Mouse (Mus musculus): ENCODE data around the gene Cadm1. TPM values are rescaled to one million over a fixed set of nuclear protein-coding genes. Genes with fewer than 3 reads are reported as not detected.

The Cadm1 gene
- polyA plus RNA-seq, 1 experiment from 2014 or later: 190 TPM

DNA sequence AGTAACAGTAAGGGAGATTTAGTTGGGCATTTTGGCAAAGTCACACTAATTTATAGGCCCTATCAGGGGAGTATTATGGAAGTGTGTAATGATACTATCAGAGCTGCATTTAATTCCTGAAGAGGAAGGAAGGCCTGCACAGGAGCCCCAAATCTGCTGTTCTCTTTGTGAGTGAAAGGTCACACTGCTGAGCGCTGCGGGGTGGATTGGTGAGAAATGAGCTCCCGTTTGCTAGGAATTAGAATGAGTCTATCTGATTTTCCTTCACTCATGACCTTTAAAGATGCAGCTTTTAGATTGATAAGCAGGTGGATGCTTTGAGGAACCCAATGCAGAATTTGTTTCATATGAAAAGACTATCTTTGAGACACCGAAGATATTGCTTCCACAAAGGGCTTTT is 208.8 kb downstream of the Cadm1 start:
- Histone ChIP-seq H3K9ac (ENCODE audit: low read length) (no peak overlapping the region), H3K4me2 (ENCODE audit: low read depth) (no peak overlapping the region), H3K4me1 (ENCODE audit: control insufficient read depth, insufficient read depth, low read length) (peaks cover 10% of the 10 kb centered on the region; the same call in 1 of the 2 replicates), H3K27ac (ENCODE audit: low read depth, low read length) (no peak overlapping the region), H3K27me3 (ENCODE audit: control insufficient read depth, insufficient read depth, low read length) (no peaks in the 10 kb centered on the region), H3K9me3 (ENCODE audit: control insufficient read depth, low read length) (no peaks in the 10 kb centered on the region), H3K36me3 (ENCODE audit: control insufficient read depth, insufficient read depth, low read length) (no peaks in the 10 kb centered on the region), H3K4me3 (ENCODE audit: low read depth, low read length) (no peak overlapping the region)
- DNase-seq (ENCODE audit: low spot score): no peak
- WGBS: 59% methylated on average over 4 of the region's 4 CpGs
- no peak for ATAC-seq (ENCODE audit: insufficient read depth, low FRiP score, low TSS enrichment)

DNA sequence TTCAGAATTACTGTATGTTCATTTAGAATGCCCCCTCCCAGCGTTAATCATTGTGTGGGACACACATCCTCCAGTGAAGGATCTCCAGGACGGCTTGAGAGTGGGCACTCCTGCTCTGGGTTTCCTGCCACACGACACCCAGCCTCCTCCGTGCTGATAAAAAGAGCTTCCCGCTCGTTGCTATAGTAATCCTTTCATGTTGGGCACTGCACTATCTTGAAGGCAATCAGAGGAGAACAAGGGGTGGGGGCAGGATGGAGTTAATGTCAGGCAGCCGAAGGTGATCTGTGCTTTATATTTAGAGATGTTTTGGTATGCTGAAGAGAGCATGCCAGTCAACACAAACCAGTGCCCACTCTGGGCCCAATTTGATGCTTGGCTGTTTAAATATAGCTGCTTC is 209.3 kb downstream of the Cadm1 start:
- DNase-seq (ENCODE audit: low spot score) (no peak), ATAC-seq (ENCODE audit: insufficient read depth, low FRiP score, low TSS enrichment) (no peak)
- Histone ChIP-seq H3K4me2 (ENCODE audit: low read depth) (no peak overlapping the region), H3K27me3 (ENCODE audit: control insufficient read depth, insufficient read depth, low read length) (no peaks in the 10 kb centered on the region), H3K9me3 (ENCODE audit: control insufficient read depth, low read length) (no peaks in the 10 kb centered on the region), H3K4me3 (ENCODE audit: low read depth, low read length) (no peak overlapping the region), H3K27ac (ENCODE audit: low read depth, low read length) (no peak overlapping the region), H3K36me3 (ENCODE audit: control insufficient read depth, insufficient read depth, low read length) (no peaks in the 10 kb centered on the region), H3K9ac (ENCODE audit: low read length) (peak overlapping the region; percentile 4; the same call in 1 of the 2 replicates), H3K4me1 (ENCODE audit: control insufficient read depth, insufficient read depth, low read length) (peaks cover 10% of the 10 kb centered on the region; the same call in 1 of the 2 replicates)
- WGBS: 18% methylated on average over 7 of the region's 7 CpGs

GRCm38 (mm10) chr9:47741751-47742150 is 211.8 kb downstream of the Cadm1 start:
- Histone ChIP-seq H3K9ac (ENCODE audit: low read length) (no peak overlapping the region), H3K4me2 (ENCODE audit: low read depth) (no peak overlapping the region), H3K9me3 (ENCODE audit: control insufficient read depth, low read length) (no peaks in the 10 kb centered on the region), H3K27me3 (ENCODE audit: control insufficient read depth, insufficient read depth, low read length) (no peaks in the 10 kb centered on the region), H3K4me1 (ENCODE audit: control insufficient read depth, insufficient read depth, low read length) (peaks cover 10% of the 10 kb centered on the region; the same call in 1 of the 2 replicates), H3K36me3 (ENCODE audit: control insufficient read depth, insufficient read depth, low read length) (no peaks in the 10 kb centered on the region), H3K4me3 (ENCODE audit: low read depth, low read length) (no peak overlapping the region), H3K27ac (ENCODE audit: low read depth, low read length) (no peak overlapping the region)
- no peak for ATAC-seq (ENCODE audit: insufficient read depth, low FRiP score, low TSS enrichment)
- no peak for DNase-seq (ENCODE audit: low spot score)
- WGBS: 97% methylated on average over 3 of the region's 3 CpGs

DNA sequence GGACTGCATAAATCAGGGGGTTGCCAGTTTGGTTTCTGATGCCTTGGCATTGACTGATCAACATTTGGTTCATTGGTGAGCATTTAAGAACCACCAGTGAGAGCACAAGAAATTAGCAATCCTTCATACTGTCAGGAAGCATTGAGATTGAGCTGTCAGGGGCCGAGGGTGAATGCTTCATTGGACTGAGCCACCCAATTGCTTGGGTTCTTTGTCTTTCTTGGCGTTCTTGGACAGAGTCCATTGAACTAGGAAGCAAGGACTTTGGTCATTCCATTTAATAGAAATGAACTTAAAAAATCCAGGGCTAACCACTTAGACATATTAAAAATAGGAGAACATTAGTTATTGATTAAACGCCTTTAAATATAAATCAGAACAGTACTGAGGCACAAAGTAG is 214.9 kb downstream of the Cadm1 start:
- ATAC-seq (ENCODE audit: insufficient read depth, low FRiP score, low TSS enrichment): no peak
- H3K4me2 ChIP-seq (ENCODE audit: low read depth): no peak overlapping the region
- H3K9me3 ChIP-seq (ENCODE audit: control insufficient read depth, low read length): no peaks in the 10 kb centered on the region
- peaks cover 2% of the 10 kb centered on the region; the same call in 1 of the 2 replicates for H3K4me1 ChIP-seq (ENCODE audit: control insufficient read depth, insufficient read depth, low read length)
- no peak overlapping the region for H3K4me3 ChIP-seq (ENCODE audit: low read depth, low read length)
- H3K9ac ChIP-seq (ENCODE audit: low read length): no peak overlapping the region
- no peak for DNase-seq (ENCODE audit: low spot score)
- no peaks in the 10 kb centered on the region for H3K36me3 ChIP-seq (ENCODE audit: control insufficient read depth, insufficient read depth, low read length)
- H3K27ac ChIP-seq (ENCODE audit: low read depth, low read length): no peak overlapping the region
- no peaks in the 10 kb centered on the region for H3K27me3 ChIP-seq (ENCODE audit: control insufficient read depth, insufficient read depth, low read length)
- 67% methylated on average over 3 of the region's 3 CpGs for WGBS

- Histone ChIP-seq H3K9me3 (ENCODE audit: control insufficient read depth, low read length) (no peaks in the 10 kb centered on the region), H3K4me1 (ENCODE audit: control insufficient read depth, insufficient read depth, low read length) (peaks cover 2% of the 10 kb centered on the region; the same call in 1 of the 2 replicates), H3K4me3 (ENCODE audit: low read depth, low read length) (no peak overlapping the region), H3K9ac (ENCODE audit: low read length) (no peak overlapping the region), H3K4me2 (ENCODE audit: low read depth) (no peak overlapping the region), H3K27ac (ENCODE audit: low read depth, low read length) (no peak overlapping the region), H3K27me3 (ENCODE audit: control insufficient read depth, insufficient read depth, low read length) (no peaks in the 10 kb centered on the region), H3K36me3 (ENCODE audit: control insufficient read depth, insufficient read depth, low read length) (no peaks in the 10 kb centered on the region)
- 79% methylated on average over 7 of the region's 7 CpGs for WGBS
- DNase-seq (ENCODE audit: low spot score): no peak
- ATAC-seq (ENCODE audit: insufficient read depth, low FRiP score, low TSS enrichment): no peak
Measured at GRCm38 (mm10) chr9:47745716-47746115, 215.7 kb downstream of the Cadm1 start.

DNA sequence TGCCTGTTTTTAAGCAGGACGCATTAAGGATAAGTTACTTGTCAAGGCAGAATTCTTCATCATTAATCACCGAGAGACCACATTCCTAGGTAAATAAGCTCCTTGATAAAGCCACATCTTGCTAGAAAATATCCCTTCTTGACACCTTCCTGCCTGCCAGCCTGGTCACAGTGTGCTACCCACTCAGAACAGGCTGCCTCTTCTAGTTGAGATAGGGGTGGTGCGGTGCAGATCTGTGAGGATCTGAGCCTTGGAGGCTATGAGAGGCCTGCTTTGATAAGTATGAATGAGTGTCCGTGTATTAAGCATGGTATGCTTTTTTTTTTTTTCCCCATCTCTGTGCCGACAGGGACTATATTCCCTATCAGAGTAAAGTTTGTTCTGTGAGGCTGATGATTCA is 219.2 kb downstream of the Cadm1 start:
- Histone ChIP-seq H3K27me3 (ENCODE audit: control insufficient read depth, insufficient read depth, low read length) (no peaks in the 10 kb centered on the region), H3K4me3 (ENCODE audit: low read depth, low read length) (no peak overlapping the region), H3K4me2 (ENCODE audit: low read depth) (no peak overlapping the region), H3K4me1 (ENCODE audit: control insufficient read depth, insufficient read depth, low read length) (peaks cover 9% of the 10 kb centered on the region; the same call in 1 of the 2 replicates), H3K36me3 (ENCODE audit: control insufficient read depth, insufficient read depth, low read length) (no peaks in the 10 kb centered on the region), H3K9ac (ENCODE audit: low read length) (no peak overlapping the region), H3K9me3 (ENCODE audit: control insufficient read depth, low read length) (no peaks in the 10 kb centered on the region), H3K27ac (ENCODE audit: low read depth, low read length) (no peak overlapping the region)
- 80% methylated on average over 5 of the region's 5 CpGs for WGBS
- no peak for ATAC-seq (ENCODE audit: insufficient read depth, low FRiP score, low TSS enrichment)
- DNase-seq (ENCODE audit: low spot score): no peak

DNA sequence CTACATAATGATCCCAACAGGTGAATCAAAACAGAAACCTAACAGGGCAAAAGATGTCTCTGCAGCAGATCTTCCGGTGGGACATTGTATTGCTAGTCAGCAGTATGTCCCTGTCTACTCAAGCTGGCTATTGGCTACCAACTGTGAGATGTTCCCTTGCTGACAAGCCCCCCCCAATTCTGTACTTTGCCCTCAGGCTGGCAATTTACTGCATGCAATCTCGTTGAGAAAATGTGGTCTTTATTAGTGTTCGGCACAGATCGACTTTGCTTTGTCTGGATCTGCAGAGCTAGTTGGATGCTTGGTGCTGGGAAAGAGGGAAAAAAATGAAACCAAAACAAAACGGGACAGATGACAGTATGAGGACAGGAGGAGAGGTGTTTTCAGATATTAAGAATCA is 222.5 kb downstream of the Cadm1 start:
- no peak overlapping the region for H3K9ac ChIP-seq (ENCODE audit: low read length)
- ATAC-seq (ENCODE audit: insufficient read depth, low FRiP score, low TSS enrichment) (no peak), DNase-seq (ENCODE audit: low spot score) (no peak)
- H3K4me2 ChIP-seq (ENCODE audit: low read depth): no peak overlapping the region
- H3K9me3 ChIP-seq (ENCODE audit: control insufficient read depth, low read length): no peaks in the 10 kb centered on the region
- no peak overlapping the region for H3K27ac ChIP-seq (ENCODE audit: low read depth, low read length)
- no peaks in the 10 kb centered on the region for H3K27me3 ChIP-seq (ENCODE audit: control insufficient read depth, insufficient read depth, low read length)
- no peak overlapping the region for H3K4me3 ChIP-seq (ENCODE audit: low read depth, low read length)
- WGBS: 54% methylated on average over 5 of the region's 5 CpGs
- H3K4me1 ChIP-seq (ENCODE audit: control insufficient read depth, insufficient read depth, low read length): peaks cover 9% of the 10 kb centered on the region; the same call in 1 of the 2 replicates
- H3K36me3 ChIP-seq (ENCODE audit: control insufficient read depth, insufficient read depth, low read length): no peaks in the 10 kb centered on the region

DNA sequence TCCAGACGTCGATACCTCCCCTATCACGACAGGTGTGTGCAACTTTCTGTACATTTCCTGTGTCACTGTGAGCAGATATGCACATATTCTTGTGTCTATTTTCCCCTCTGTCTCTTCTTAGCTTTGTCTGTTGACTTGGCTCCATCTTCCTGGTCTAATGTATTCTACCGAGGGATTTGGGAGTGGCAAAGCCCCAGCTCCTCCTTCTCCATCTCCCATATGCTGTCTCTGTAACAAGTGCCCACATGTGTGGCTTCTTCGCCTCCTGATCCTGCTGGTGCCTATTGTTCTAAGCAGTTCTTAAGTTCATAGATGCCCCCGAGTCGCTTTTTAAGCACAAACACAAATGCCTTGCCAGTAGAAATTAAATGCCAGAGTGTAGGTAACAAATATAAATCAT is 223.2 kb downstream of the Cadm1 start:
- DNase-seq (ENCODE audit: low spot score): no peak
- Histone ChIP-seq H3K4me1 (ENCODE audit: control insufficient read depth, insufficient read depth, low read length) (peaks cover 9% of the 10 kb centered on the region; the same call in 1 of the 2 replicates), H3K27me3 (ENCODE audit: control insufficient read depth, insufficient read depth, low read length) (no peaks in the 10 kb centered on the region), H3K27ac (ENCODE audit: low read depth, low read length) (no peak overlapping the region), H3K9me3 (ENCODE audit: control insufficient read depth, low read length) (no peaks in the 10 kb centered on the region), H3K36me3 (ENCODE audit: control insufficient read depth, insufficient read depth, low read length) (no peaks in the 10 kb centered on the region), H3K4me2 (ENCODE audit: low read depth) (no peak overlapping the region), H3K9ac (ENCODE audit: low read length) (no peak overlapping the region), H3K4me3 (ENCODE audit: low read depth, low read length) (no peak overlapping the region)
- WGBS: 76% methylated on average over 7 of the region's 7 CpGs
- ATAC-seq (ENCODE audit: insufficient read depth, low FRiP score, low TSS enrichment): no peak

DNA sequence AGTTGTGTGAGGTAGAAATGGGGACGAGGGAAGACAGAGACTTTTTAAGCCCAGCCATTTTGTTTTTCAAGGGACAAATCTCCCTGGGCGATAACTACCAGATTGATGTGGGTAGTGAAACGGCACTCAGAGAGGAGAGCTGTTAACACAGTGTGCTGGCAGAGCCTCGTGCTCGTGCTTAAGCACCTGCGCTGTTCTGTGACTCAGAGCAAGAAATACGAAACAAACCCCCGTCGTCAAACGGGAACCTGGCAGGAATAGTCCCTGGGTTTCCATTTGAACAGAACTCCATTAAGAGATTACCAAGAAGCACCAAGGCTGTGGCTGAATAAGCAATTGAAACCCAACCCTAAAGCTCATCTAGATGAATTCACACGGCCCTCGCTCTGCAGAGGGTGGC is 225.1 kb downstream of the Cadm1 start:
- Histone ChIP-seq H3K4me2 (ENCODE audit: low read depth) (no peak overlapping the region), H3K27me3 (ENCODE audit: control insufficient read depth, insufficient read depth, low read length) (no peaks in the 10 kb centered on the region), H3K9me3 (ENCODE audit: control insufficient read depth, low read length) (no peaks in the 10 kb centered on the region), H3K36me3 (ENCODE audit: control insufficient read depth, insufficient read depth, low read length) (no peaks in the 10 kb centered on the region), H3K9ac (ENCODE audit: low read length) (no peak overlapping the region), H3K27ac (ENCODE audit: low read depth, low read length) (no peak overlapping the region), H3K4me3 (ENCODE audit: low read depth, low read length) (no peak overlapping the region), H3K4me1 (ENCODE audit: control insufficient read depth, insufficient read depth, low read length) (peaks cover 9% of the 10 kb centered on the region; the same call in 1 of the 2 replicates)
- ATAC-seq (ENCODE audit: insufficient read depth, low FRiP score, low TSS enrichment) (no peak), DNase-seq (ENCODE audit: low spot score) (no peak)
- WGBS: 64% methylated on average over 12 of the region's 12 CpGs

All from neural tube, embryonic 11.5 days (tissue).